Mouse (Mus musculus) midbrain, embryonic 11.5 days (tissue): ENCODE measurements at regions not wholly inside any gene's neighbourhood (a gene's known extent, or its start where the extent isn't known, plus 50 kb on each side); places are given as distances from the start of the nearest gene placed in this dataset.

ENCODE experiments used
- ATAC-seq: fragments of 200-750 bp; cut with Nextera tagmentation; 2 replicates; pipeline ENCODE4 v1.8.0; 2017; ENCODE audit warnings: moderate TSS enrichment, moderate library complexity; ENCODE audit not compliant: low FRiP score
- DNase-seq: peaks from one replicate; pipeline ENCODE4 v3.0.0; 2015; ENCODE audit warnings: low spot score; ENCODE audit errors: missing footprints
- H3K27ac ChIP-seq: fragments of 300-500 bp; sonication (generic); 2 replicates; pipeline ENCODE4 v1.5.1; 2014; ENCODE audit warnings: low read depth, low read length
- H3K27me3 ChIP-seq: fragments of 300-500 bp; sonication (generic); 2 replicates; pipeline ENCODE4 v1.6.1; 2014; ENCODE audit warnings: mild to moderate bottlenecking, low read length, moderate library complexity, mixed read lengths; ENCODE audit not compliant: control insufficient read depth, insufficient read depth
- H3K36me3 ChIP-seq: fragments of 300-500 bp; sonication (generic); 2 replicates; pipeline ENCODE4 v1.6.1; 2014; ENCODE audit warnings: mild to moderate bottlenecking, low read length, moderate library complexity, mixed read lengths; ENCODE audit not compliant: control insufficient read depth, insufficient read depth
- H3K4me1 ChIP-seq: fragments of 300-500 bp; sonication (generic); 2 replicates; pipeline ENCODE4 v1.6.1; 2014; ENCODE audit warnings: low read length; ENCODE audit not compliant: control insufficient read depth, insufficient read depth
- H3K4me2 ChIP-seq: fragments of 300-500 bp; sonication (generic); 2 replicates; pipeline ENCODE4 v1.6.1; 2014; ENCODE audit warnings: mild to moderate bottlenecking, moderate library complexity
- H3K4me3 ChIP-seq: fragments of 300-500 bp; sonication (generic); 2 replicates; pipeline ENCODE4 v1.5.1; 2014; ENCODE audit warnings: low read depth, low read length
- H3K9ac ChIP-seq: fragments of 300-500 bp; sonication (generic); 2 replicates; pipeline ENCODE4 v1.6.1; 2014; ENCODE audit warnings: low read length
- H3K9me3 ChIP-seq: fragments of 300-500 bp; sonication (generic); 2 replicates; pipeline ENCODE4 v1.6.1; 2016; ENCODE audit warnings: low read length; ENCODE audit not compliant: control insufficient read depth
- WGBS: fragments of 180-500 bp; shearing (Covaris S2); extraction: QIAGEN DNeasy Blood & Tissue Kit; methylation state at CpG from one replicate; pipeline ENCODE4 v1.1.7; 2014; 5-methylcytosine and 5-hydroxymethylcytosine counted together

- no peaks in the 10 kb centered on the region for H3K36me3 ChIP-seq
- 28% methylated on average over 7 of the region's 7 CpGs for WGBS
- H3K4me1 ChIP-seq = peaks cover 2% of the 10 kb centered on the region; the same call in 1 of the 2 replicates
- no peaks in the 10 kb centered on the region for H3K9me3 ChIP-seq
- H3K9ac ChIP-seq = no peak overlapping the region
- no peak for ATAC-seq
- no peak overlapping the region for H3K4me2 ChIP-seq
- H3K27ac ChIP-seq = no peak overlapping the region
- H3K4me3 ChIP-seq = no peak overlapping the region
- peak; percentile 85 for DNase-seq
- no peaks in the 10 kb centered on the region for H3K27me3 ChIP-seq
These were observed 328.3 kb downstream of the Klf6 start for GRCm38 (mm10) chr13:6189566-6189965.

- DNase-seq (peak; percentile 81), ATAC-seq (no peak)
- WGBS = 81% methylated on average over 7 of the region's 7 CpGs
- H3K4me2 ChIP-seq = no peak overlapping the region
- H3K27me3 ChIP-seq = no peaks in the 10 kb centered on the region
- peaks cover 2% of the 10 kb centered on the region; the same call in 1 of the 2 replicates for H3K4me1 ChIP-seq
- no peaks in the 10 kb centered on the region for H3K9me3 ChIP-seq
- no peaks in the 10 kb centered on the region for H3K36me3 ChIP-seq
- H3K4me3 ChIP-seq = no peak overlapping the region
- no peak overlapping the region for H3K9ac ChIP-seq
- no peak overlapping the region for H3K27ac ChIP-seq
These were observed 330.1 kb downstream of the Klf6 start for GRCm38 (mm10) chr13:6191186-6191914.

- H3K27ac ChIP-seq = no peak overlapping the region
These were observed 330.6 kb downstream of the Klf6 start for GRCm38 (mm10) chr13:6191915-6192295.

GRCm38 (mm10) chr13:6196690-6197089 lies 335.4 kb downstream of the Klf6 start:
- Histone ChIP-seq H3K4me2 (no peak overlapping the region), H3K27ac (no peak overlapping the region), H3K27me3 (no peaks in the 10 kb centered on the region), H3K36me3 (no peaks in the 10 kb centered on the region), H3K9me3 (no peaks in the 10 kb centered on the region), H3K9ac (no peak overlapping the region), H3K4me1 (peaks cover 2% of the 10 kb centered on the region; the same call in 1 of the 2 replicates), H3K4me3 (no peak overlapping the region)
- no peak for ATAC-seq
- DNase-seq = no peak
- 79% methylated on average over 5 of the region's 5 CpGs for WGBS

More at GRCm38 (mm10) chr13:6191915-6192295, 330.6 kb downstream of the Klf6 start:
- Histone ChIP-seq H3K27me3 (no peaks in the 10 kb centered on the region), H3K4me1 (peaks cover 2% of the 10 kb centered on the region; the same call in 1 of the 2 replicates), H3K9me3 (no peaks in the 10 kb centered on the region), H3K36me3 (no peaks in the 10 kb centered on the region), H3K9ac (no peak overlapping the region), H3K4me2 (no peak overlapping the region), H3K4me3 (no peak overlapping the region)
- 25% methylated on average over 5 of the region's 5 CpGs for WGBS
- no peak for ATAC-seq
- DNase-seq = peak; percentile 88

- no peak overlapping the region for H3K4me3 ChIP-seq
- ATAC-seq (no peak), DNase-seq (no peak)
- H3K27ac ChIP-seq = no peak overlapping the region
- H3K9ac ChIP-seq = no peak overlapping the region
- no peaks in the 10 kb centered on the region for H3K36me3 ChIP-seq
- H3K27me3 ChIP-seq = no peaks in the 10 kb centered on the region
- no peaks in the 10 kb centered on the region; the same call in 1 of the 2 replicates for H3K4me1 ChIP-seq
- H3K4me2 ChIP-seq = no peak overlapping the region
- no peaks in the 10 kb centered on the region for H3K9me3 ChIP-seq
- WGBS = 75% methylated on average over 6 of the region's 6 CpGs
These were observed 337.8 kb downstream of the Klf6 start for GRCm38 (mm10) chr13:6199107-6199506.

GRCm38 (mm10) chr13:6201516-6201915 lies 340.2 kb downstream of the Klf6 start:
- Histone ChIP-seq H3K36me3 (no peaks in the 10 kb centered on the region), H3K9me3 (no peaks in the 10 kb centered on the region), H3K27ac (no peak overlapping the region), H3K27me3 (no peaks in the 10 kb centered on the region), H3K9ac (no peak overlapping the region), H3K4me2 (no peak overlapping the region), H3K4me1 (no peaks in the 10 kb centered on the region), H3K4me3 (no peak overlapping the region)
- WGBS = 74% methylated on average over 1 of the region's 1 CpGs
- DNase-seq (peak; percentile 51), ATAC-seq (no peak)

- Histone ChIP-seq H3K27ac (no peak overlapping the region), H3K9me3 (no peaks in the 10 kb centered on the region), H3K27me3 (no peaks in the 10 kb centered on the region), H3K36me3 (no peaks in the 10 kb centered on the region), H3K9ac (no peak overlapping the region), H3K4me1 (no peaks in the 10 kb centered on the region), H3K4me3 (no peak overlapping the region), H3K4me2 (no peak overlapping the region)
- 71% methylated on average over 4 of the region's 4 CpGs for WGBS
- DNase-seq = peak; percentile 72
- ATAC-seq = no peak
These were observed 343.1 kb upstream of the Pitrm1 start for GRCm38 (mm10) chr13:6204801-6205200.

- Histone ChIP-seq H3K4me3 (no peak overlapping the region), H3K9me3 (no peaks in the 10 kb centered on the region), H3K9ac (no peak overlapping the region), H3K36me3 (no peaks in the 10 kb centered on the region), H3K27me3 (no peaks in the 10 kb centered on the region), H3K4me2 (no peak overlapping the region), H3K27ac (no peak overlapping the region), H3K4me1 (no peaks in the 10 kb centered on the region)
- no peak for DNase-seq
- ATAC-seq = no peak
- 82% methylated on average over 2 of the region's 2 CpGs for WGBS
These were observed 335.4 kb upstream of the Pitrm1 start for GRCm38 (mm10) chr13:6212550-6212949.

GRCm38 (mm10) chr13:6214189-6214588 lies 333.8 kb upstream of the Pitrm1 start:
- no peak overlapping the region for H3K4me2 ChIP-seq
- 92% methylated on average over 2 of the region's 2 CpGs for WGBS
- H3K36me3 ChIP-seq = no peaks in the 10 kb centered on the region
- DNase-seq = no peak
- H3K27ac ChIP-seq = no peak overlapping the region
- H3K4me1 ChIP-seq = no peaks in the 10 kb centered on the region
- no peaks in the 10 kb centered on the region for H3K27me3 ChIP-seq
- no peak overlapping the region for H3K4me3 ChIP-seq
- H3K9ac ChIP-seq = no peak overlapping the region
- no peak for ATAC-seq
- no peaks in the 10 kb centered on the region for H3K9me3 ChIP-seq
